Mouse (Mus musculus) spleen, postnatal 0 days (tissue): Measurements from ENCODE around the gene Extl1. TPM values are rescaled to one million over a fixed set of nuclear protein-coding genes. Genes with fewer than 3 reads are reported as not detected.

Experiments used
- polyA plus RNA-seq: library from polyadenylated mRNA; unstranded; fragments of >200 nt; fragmentation: Nextera tagmentation; extraction: Ambion mirVana; gene quantifications from 2 replicates; pipeline ENCODE4 v1.2.1, GENCODE M21; 2015

The Extl1 gene
- polyA plus RNA-seq, result 0.38 and 0.48 TPM in 2 replicates

GRCm38 (mm10) chr4:134383750-134384149 lies at the start of gene Extl1:
TSS of gene Extl1 (minus strand) at chr4:134383850.

GRCm38 (mm10) chr4:134395977-134396825 lies 12.6 kb upstream of the Extl1 start, which contains the start of gene Pafah2:
TSS of gene Pafah2 (plus strand) at chr4:134396320.

DNA sequence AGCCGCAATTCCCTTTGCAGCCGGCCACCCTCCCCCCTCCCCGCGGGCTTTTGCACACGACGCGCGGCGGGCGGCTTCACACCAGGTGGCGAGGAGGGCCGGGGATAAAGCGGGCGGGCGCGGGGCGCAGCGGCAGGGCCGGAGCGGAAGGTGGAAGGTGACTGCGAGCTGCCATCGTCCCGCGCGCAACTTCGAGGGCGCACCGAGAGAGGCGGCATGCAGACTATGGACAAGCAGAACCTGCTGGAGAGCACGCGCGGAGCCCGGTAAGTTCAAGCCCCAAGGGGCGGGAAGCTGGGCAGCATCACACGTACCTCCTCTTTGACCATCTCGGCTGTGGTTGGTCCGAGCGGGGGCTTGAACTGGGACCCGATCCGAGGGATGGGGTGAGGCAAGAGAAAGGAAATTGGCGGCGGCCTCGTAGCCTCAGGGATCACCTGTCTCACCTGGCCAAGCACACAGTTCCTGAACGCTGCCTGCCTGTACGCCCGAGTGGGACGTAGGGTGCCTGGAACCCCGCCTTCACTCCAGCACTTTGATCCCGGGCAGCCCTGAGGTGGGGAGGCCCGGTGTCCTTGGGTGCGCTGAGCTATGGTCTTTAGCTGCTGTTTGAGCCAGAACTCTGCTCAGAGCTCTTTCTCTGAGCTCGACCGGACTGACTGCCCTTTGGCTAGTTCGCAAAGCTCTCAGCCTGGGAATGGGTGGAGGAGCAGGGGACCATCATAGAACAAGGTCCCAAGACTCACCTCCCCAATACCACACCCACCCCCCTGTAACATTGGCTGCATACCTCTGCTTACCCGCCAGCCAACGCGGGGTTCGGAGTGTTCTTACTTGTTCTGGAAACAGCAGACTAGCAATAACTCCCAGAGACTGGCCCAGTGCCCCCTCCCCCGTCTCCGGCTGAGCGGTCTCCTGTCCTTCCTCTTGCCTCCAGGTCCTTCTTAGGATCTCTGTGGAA lies 40.3 kb downstream of the Extl1 start, which contains the start of gene Slc30a2:
Gene Slc30a2, plus strand, starts transcription at position 111 of the 961 bp plus-strand sequence.

GRCm38 (mm10) chr4:134314876-134315275 lies 68.8 kb downstream of the Extl1 start, which contains the start of gene Trim63:
TSS of gene Trim63 (plus strand) at chr4:134315120.

Other genes starting within 250 kb of the Extl1 start
- gene Cep85, start 196.7 kb downstream of the Extl1 start, polyA plus RNA-seq, result 113 and 118 TPM in 2 replicates
- not detected in 2 replicates for gene Gm7534, start 180.8 kb downstream of the Extl1 start, polyA plus RNA-seq
- not detected in 2 replicates for gene Catsper4, start 156.5 kb downstream of the Extl1 start, polyA plus RNA-seq
- gene Cnksr1, start 145.5 kb downstream of the Extl1 start, polyA plus RNA-seq, result 0.16 TPM in 2 replicates
- gene E130218I03Rik, start 140.2 kb downstream of the Extl1 start, polyA plus RNA-seq, result 0.17 and 0.51 TPM in 2 replicates
- gene Zfp593, start 138.3 kb downstream of the Extl1 start, polyA plus RNA-seq, result 12.5 and 13.6 TPM in 2 replicates
- gene Gm30191, start 136.9 kb downstream of the Extl1 start, polyA plus RNA-seq, result not detected in 2 replicates
- gene Grrp1, start 129.7 kb downstream of the Extl1 start, polyA plus RNA-seq, result 8.5 and 9.0 TPM in 2 replicates
- 14.1 and 15.3 TPM in 2 replicates for gene Pdik1l, start 96.0 kb downstream of the Extl1 start, polyA plus RNA-seq
- 0.41 and 0.76 TPM in 2 replicates for gene Trim63, start 68.7 kb downstream of the Extl1 start, polyA plus RNA-seq
- gene Slc30a2, start 40.7 kb downstream of the Extl1 start, polyA plus RNA-seq, result 0.57 and 0.70 TPM in 2 replicates
- gene Pafah2, start 12.5 kb upstream of the Extl1 start, polyA plus RNA-seq, result 4.3 and 6.0 TPM in 2 replicates
- gene Stmn1, start 84.5 kb upstream of the Extl1 start, polyA plus RNA-seq, result 682 and 691 TPM in 2 replicates
- 5.9 and 7.2 TPM in 2 replicates for gene Paqr7, start 112.8 kb upstream of the Extl1 start, polyA plus RNA-seq
- gene Aunip, start 127.1 kb upstream of the Extl1 start, polyA plus RNA-seq, result 19.1 and 23.5 TPM in 2 replicates
- gene Mtfr1l, start 151.5 kb upstream of the Extl1 start, polyA plus RNA-seq, result 58.8 and 62.0 TPM in 2 replicates
- 4.6 and 5.9 TPM in 2 replicates for gene Selenon, start 168.3 kb upstream of the Extl1 start, polyA plus RNA-seq